Mouse (Mus musculus): Measurements from ENCODE around the gene Cntn5. TPM values are rescaled to one million over a fixed set of nuclear protein-coding genes. Genes with fewer than 3 reads are reported as not detected.
A peak's percentile ranks its signal among the peaks of the same experiment; 100 is the strongest.

The Cntn5 gene
- polyA plus RNA-seq, 1 experiment from 2014 or later: 2.3 TPM

GRCm38 (mm10) chr9:10668676-10669075 is 235.9 kb downstream of the Cntn5 start:
- Histone ChIP-seq H3K4me3 (ENCODE audit: low read depth, low read length) (no peak overlapping the region), H3K36me3 (ENCODE audit: control insufficient read depth, insufficient read depth, low read length) (no peaks in the 10 kb centered on the region), H3K4me2 (ENCODE audit: low read depth, low read length) (no peak overlapping the region), H3K27ac (replicated peaks; ENCODE audit: low read depth, low read length) (no peak overlapping the region), H3K9me3 (ENCODE audit: control insufficient read depth, low read length) (no peaks in the 10 kb centered on the region), H3K9ac (ENCODE audit: low read depth, low read length) (no peak overlapping the region), H3K27me3 (replicated peaks; ENCODE audit: control insufficient read depth, insufficient read depth, low read length) (no peaks in the 10 kb centered on the region), H3K4me1 (ENCODE audit: control insufficient read depth, insufficient read depth, low read length) (no peaks in the 10 kb centered on the region)
- ATAC-seq (ENCODE audit: low read depth): no peak
- 61% methylated on average over 3 of the region's 3 CpGs for WGBS
- no peak for DNase-seq (ENCODE audit: low spot score)

- no peaks in the 10 kb centered on the region for H3K36me3 ChIP-seq (ENCODE audit: control insufficient read depth, insufficient read depth, low read length)
- no peak overlapping the region for H3K27ac ChIP-seq (replicated peaks; ENCODE audit: low read depth, low read length)
- no peak overlapping the region for H3K4me2 ChIP-seq (ENCODE audit: low read depth, low read length)
- H3K9me3 ChIP-seq (ENCODE audit: control insufficient read depth, low read length): no peaks in the 10 kb centered on the region
- no peaks in the 10 kb centered on the region for H3K27me3 ChIP-seq (replicated peaks; ENCODE audit: control insufficient read depth, insufficient read depth, low read length)
- no peak for DNase-seq (ENCODE audit: low spot score)
- WGBS: 61% methylated on average over 4 of the region's 4 CpGs
- ATAC-seq (ENCODE audit: low read depth): no peak
- no peak overlapping the region for H3K4me3 ChIP-seq (ENCODE audit: low read depth, low read length)
- H3K4me1 ChIP-seq (ENCODE audit: control insufficient read depth, insufficient read depth, low read length): no peaks in the 10 kb centered on the region
- no peak overlapping the region for H3K9ac ChIP-seq (ENCODE audit: low read depth, low read length)
These were observed 237.1 kb downstream of the Cntn5 start for GRCm38 (mm10) chr9:10667438-10667837.

DNA sequence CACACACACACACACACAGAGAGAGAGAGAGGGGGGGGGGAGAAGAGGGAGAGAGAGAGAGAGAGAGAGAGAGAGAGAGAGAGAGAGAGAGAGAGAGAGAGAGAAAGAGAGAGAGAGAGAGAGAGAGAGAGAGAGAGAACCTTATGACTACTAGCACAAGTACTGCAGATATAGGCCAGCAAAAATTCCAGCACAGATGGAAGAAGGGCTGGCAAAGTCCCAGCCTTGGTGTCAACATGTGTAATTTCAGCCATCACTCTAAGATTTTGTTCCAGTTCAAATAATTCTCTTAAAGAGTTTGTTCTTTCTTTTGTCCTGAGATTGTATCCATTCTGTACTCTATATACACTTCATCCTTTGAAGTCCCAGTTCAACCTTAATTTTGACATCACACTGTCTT is 238.8 kb downstream of the Cntn5 start:
- no peak overlapping the region for H3K4me2 ChIP-seq (ENCODE audit: low read depth, low read length)
- DNase-seq (ENCODE audit: low spot score): no peak
- no peaks in the 10 kb centered on the region for H3K27me3 ChIP-seq (replicated peaks; ENCODE audit: control insufficient read depth, insufficient read depth, low read length)
- no peaks in the 10 kb centered on the region for H3K9me3 ChIP-seq (ENCODE audit: control insufficient read depth, low read length)
- no peaks in the 10 kb centered on the region for H3K4me1 ChIP-seq (ENCODE audit: control insufficient read depth, insufficient read depth, low read length)
- no peaks in the 10 kb centered on the region for H3K36me3 ChIP-seq (ENCODE audit: control insufficient read depth, insufficient read depth, low read length)
- H3K27ac ChIP-seq (replicated peaks; ENCODE audit: low read depth, low read length): no peak overlapping the region
- H3K4me3 ChIP-seq (ENCODE audit: low read depth, low read length): no peak overlapping the region
- no peak overlapping the region for H3K9ac ChIP-seq (ENCODE audit: low read depth, low read length)
- no peak for ATAC-seq (ENCODE audit: low read depth)

- no peak for ATAC-seq (ENCODE audit: low read depth)
- DNase-seq (ENCODE audit: low spot score): peak; percentile 15
- H3K36me3 ChIP-seq (ENCODE audit: control insufficient read depth, insufficient read depth, low read length): no peaks in the 10 kb centered on the region
- no peak overlapping the region for H3K4me2 ChIP-seq (ENCODE audit: low read depth, low read length)
- no peaks in the 10 kb centered on the region for H3K4me1 ChIP-seq (ENCODE audit: control insufficient read depth, insufficient read depth, low read length)
- no peak overlapping the region for H3K9ac ChIP-seq (ENCODE audit: low read depth, low read length)
- WGBS: 55% methylated on average over 2 of the region's 2 CpGs
- no peaks in the 10 kb centered on the region for H3K9me3 ChIP-seq (ENCODE audit: control insufficient read depth, low read length)
- H3K27ac ChIP-seq (replicated peaks; ENCODE audit: low read depth, low read length): no peak overlapping the region
- no peak overlapping the region for H3K4me3 ChIP-seq (ENCODE audit: low read depth, low read length)
- no peaks in the 10 kb centered on the region for H3K27me3 ChIP-seq (replicated peaks; ENCODE audit: control insufficient read depth, insufficient read depth, low read length)
These were observed 241.5 kb downstream of the Cntn5 start for GRCm38 (mm10) chr9:10663101-10663500.

DNA sequence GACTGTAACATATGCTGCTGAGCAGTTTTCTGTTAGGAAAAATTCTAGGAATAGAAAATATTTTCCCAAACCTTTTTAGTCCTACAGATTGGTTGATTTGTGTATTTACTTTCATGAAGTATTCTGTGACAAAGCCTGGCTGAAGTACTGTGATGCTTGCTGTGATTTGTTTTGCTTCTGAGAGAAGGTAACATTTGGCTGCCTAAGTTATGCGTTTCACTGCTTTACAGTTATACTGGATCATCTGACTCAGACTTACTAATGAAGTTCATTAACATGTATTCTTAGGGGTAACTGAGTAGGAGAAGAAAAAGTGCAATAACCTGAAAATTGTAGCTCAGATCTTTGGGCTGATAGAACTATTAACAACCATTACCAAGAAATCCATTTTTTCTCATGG is 245.1 kb downstream of the Cntn5 start:
- DNase-seq (ENCODE audit: low spot score): no peak
- Histone ChIP-seq H3K4me3 (ENCODE audit: low read depth, low read length) (no peak overlapping the region), H3K27me3 (replicated peaks; ENCODE audit: control insufficient read depth, insufficient read depth, low read length) (no peaks in the 10 kb centered on the region), H3K4me1 (ENCODE audit: control insufficient read depth, insufficient read depth, low read length) (no peaks in the 10 kb centered on the region), H3K9ac (ENCODE audit: low read depth, low read length) (no peak overlapping the region), H3K36me3 (ENCODE audit: control insufficient read depth, insufficient read depth, low read length) (no peaks in the 10 kb centered on the region), H3K27ac (replicated peaks; ENCODE audit: low read depth, low read length) (no peak overlapping the region), H3K9me3 (ENCODE audit: control insufficient read depth, low read length) (no peaks in the 10 kb centered on the region), H3K4me2 (ENCODE audit: low read depth, low read length) (no peak overlapping the region)
- ATAC-seq (ENCODE audit: low read depth): no peak
- WGBS: 55% methylated on average over 1 of the region's 1 CpGs

- ATAC-seq (ENCODE audit: low read depth) (no peak), DNase-seq (ENCODE audit: low spot score) (no peak)
- no peaks in the 10 kb centered on the region for H3K36me3 ChIP-seq (ENCODE audit: control insufficient read depth, insufficient read depth, low read length)
- no peak overlapping the region for H3K4me2 ChIP-seq (ENCODE audit: low read depth, low read length)
- no peak overlapping the region for H3K4me3 ChIP-seq (ENCODE audit: low read depth, low read length)
- no peak overlapping the region for H3K9ac ChIP-seq (ENCODE audit: low read depth, low read length)
- H3K4me1 ChIP-seq (ENCODE audit: control insufficient read depth, insufficient read depth, low read length): no peaks in the 10 kb centered on the region
- H3K27me3 ChIP-seq (replicated peaks; ENCODE audit: control insufficient read depth, insufficient read depth, low read length): no peaks in the 10 kb centered on the region
- H3K27ac ChIP-seq (replicated peaks; ENCODE audit: low read depth, low read length): no peak overlapping the region
- H3K9me3 ChIP-seq (ENCODE audit: control insufficient read depth, low read length): no peaks in the 10 kb centered on the region
- 89% methylated on average over 1 of the region's 1 CpGs for WGBS
These were observed 246.5 kb downstream of the Cntn5 start for GRCm38 (mm10) chr9:10658086-10658485.

DNA sequence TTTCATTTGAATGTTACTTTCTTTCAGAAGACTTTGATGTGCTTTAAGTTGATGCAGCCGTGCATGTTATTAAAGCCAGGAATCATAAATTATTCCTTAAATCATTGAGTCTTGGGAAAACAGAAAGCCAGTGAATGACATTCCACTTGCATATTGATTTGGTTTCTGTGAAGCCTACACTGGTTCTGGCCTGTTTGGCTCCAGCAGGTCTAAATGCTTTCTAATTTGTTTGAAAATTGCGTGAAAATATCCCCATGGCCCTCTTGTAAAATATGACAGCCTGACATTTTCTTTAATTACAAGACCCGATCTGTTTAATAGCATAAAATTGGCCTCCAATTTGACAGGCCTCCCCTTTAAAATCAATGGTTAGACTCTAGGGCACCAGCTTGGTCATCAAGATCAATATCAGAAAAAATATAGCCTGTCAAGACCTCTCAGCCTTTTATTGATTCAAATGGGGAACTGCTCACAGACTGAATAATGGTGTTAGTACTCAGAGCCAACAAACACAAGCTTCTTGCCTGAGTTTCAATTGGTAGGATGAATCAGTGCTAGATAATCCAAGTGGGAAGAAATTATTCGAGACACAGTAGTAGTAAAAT is 247.3 kb downstream of the Cntn5 start:
- 67% methylated on average over 4 of the region's 4 CpGs for WGBS
- H3K4me1 ChIP-seq (ENCODE audit: control insufficient read depth, insufficient read depth, low read length): no peaks in the 10 kb centered on the region

GRCm38 (mm10) chr9:10650632-10651031 is 253.9 kb downstream of the Cntn5 start:
- no peaks in the 10 kb centered on the region for H3K4me1 ChIP-seq (ENCODE audit: control insufficient read depth, insufficient read depth, low read length)
- no peak overlapping the region for H3K4me2 ChIP-seq (ENCODE audit: low read depth, low read length)
- no peak overlapping the region for H3K27ac ChIP-seq (replicated peaks; ENCODE audit: low read depth, low read length)
- H3K9ac ChIP-seq (ENCODE audit: low read depth, low read length): no peak overlapping the region
- H3K36me3 ChIP-seq (ENCODE audit: control insufficient read depth, insufficient read depth, low read length): no peaks in the 10 kb centered on the region
- ATAC-seq (ENCODE audit: low read depth) (no peak), DNase-seq (ENCODE audit: low spot score) (no peak)
- WGBS: 92% methylated on average over 1 of the region's 1 CpGs
- no peaks in the 10 kb centered on the region for H3K9me3 ChIP-seq (ENCODE audit: control insufficient read depth, low read length)
- H3K27me3 ChIP-seq (replicated peaks; ENCODE audit: control insufficient read depth, insufficient read depth, low read length): no peaks in the 10 kb centered on the region
- H3K4me3 ChIP-seq (ENCODE audit: low read depth, low read length): no peak overlapping the region

More for the DNA sequence above, 247.3 kb downstream of the Cntn5 start:
- Histone ChIP-seq H3K9ac (ENCODE audit: low read depth, low read length) (no peak overlapping the region), H3K36me3 (ENCODE audit: control insufficient read depth, insufficient read depth, low read length) (no peaks in the 10 kb centered on the region), H3K27me3 (replicated peaks; ENCODE audit: control insufficient read depth, insufficient read depth, low read length) (no peaks in the 10 kb centered on the region), H3K4me2 (ENCODE audit: low read depth, low read length) (no peak overlapping the region), H3K27ac (replicated peaks; ENCODE audit: low read depth, low read length) (no peak overlapping the region), H3K4me3 (ENCODE audit: low read depth, low read length) (no peak overlapping the region), H3K9me3 (ENCODE audit: control insufficient read depth, low read length) (no peaks in the 10 kb centered on the region)
- DNase-seq (ENCODE audit: low spot score) (no peak), ATAC-seq (ENCODE audit: low read depth) (no peak)

DNA sequence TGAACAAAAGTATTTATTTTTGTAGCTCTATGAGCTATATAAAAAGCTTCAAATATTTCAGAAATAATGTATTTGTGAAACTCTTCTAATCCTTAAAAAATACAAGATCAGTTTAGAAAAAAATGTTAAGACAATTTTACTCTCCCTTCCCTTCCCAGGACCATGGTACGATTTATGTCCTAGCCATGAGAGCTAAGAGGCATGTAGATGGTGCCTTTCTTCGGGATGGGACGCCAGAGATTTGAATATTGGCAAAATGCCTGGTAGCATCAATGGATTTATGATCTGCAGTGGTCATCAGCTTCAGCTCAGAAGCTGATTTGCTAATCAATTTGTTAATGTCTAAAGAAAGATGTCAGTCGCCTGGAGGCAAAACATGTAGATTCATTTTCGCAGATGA is 258.6 kb downstream of the Cntn5 start:
- H3K4me1 ChIP-seq (ENCODE audit: control insufficient read depth, insufficient read depth, low read length): no peaks in the 10 kb centered on the region
- no peak overlapping the region for H3K27ac ChIP-seq (replicated peaks; ENCODE audit: low read depth, low read length)
- no peaks in the 10 kb centered on the region for H3K27me3 ChIP-seq (replicated peaks; ENCODE audit: control insufficient read depth, insufficient read depth, low read length)
- no peak overlapping the region for H3K9ac ChIP-seq (ENCODE audit: low read depth, low read length)
- H3K4me2 ChIP-seq (ENCODE audit: low read depth, low read length): no peak overlapping the region
- H3K4me3 ChIP-seq (ENCODE audit: low read depth, low read length): no peak overlapping the region
- WGBS: 86% methylated on average over 5 of the region's 5 CpGs
- DNase-seq (ENCODE audit: low spot score) (no peak), ATAC-seq (ENCODE audit: low read depth) (no peak)
- H3K9me3 ChIP-seq (ENCODE audit: control insufficient read depth, low read length): no peaks in the 10 kb centered on the region
- no peaks in the 10 kb centered on the region for H3K36me3 ChIP-seq (ENCODE audit: control insufficient read depth, insufficient read depth, low read length)
